In the genomic region with DNA sequence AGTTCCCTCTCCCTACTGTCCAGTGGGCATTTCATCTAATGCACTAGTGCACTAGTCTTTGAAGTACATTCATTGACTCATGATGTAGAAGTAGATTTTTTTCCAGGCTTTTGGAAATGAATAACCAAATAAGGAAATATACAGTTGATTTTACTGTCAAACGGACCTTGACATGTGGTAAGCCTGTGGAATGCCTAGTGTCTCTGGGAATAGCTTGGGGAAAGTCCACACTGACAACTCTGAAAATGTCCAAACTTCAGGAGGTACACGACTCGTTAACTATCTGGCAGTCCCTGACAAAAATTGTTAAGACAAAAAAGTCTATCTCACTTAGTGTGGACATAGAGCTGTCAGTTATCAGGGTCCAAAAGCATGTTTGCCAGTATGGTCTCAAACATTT, we compare ENCODE assay signal across 27 mouse cellular contexts. TPM values are rescaled to one million over a fixed set of nuclear protein-coding genes. Genes with fewer than 3 reads are reported as not detected.
DNase-seq lines count a peak whose midpoint lies in the region; ATAC-seq and TF ChIP-seq lines count a peak whose summit lies in the region.
"Had no signal": no experiment of that assay in that cellular context is flagged by ENCODE, and none has a peak within 500 bp of the region (broad histone marks: within the 10 kb centered on the region; RNA-seq: fewer than 3 reads in every experiment).

No protein-coding gene starts in this region.

- H3K9me3 ChIP-seq in liver, embryonic 12.5 days (replicated peaks): no peaks in the 10 kb centered on the region
- H3K9me3 ChIP-seq in liver, embryonic 11.5 days (ENCODE audit: control insufficient read depth, low read length): no peaks in the 10 kb centered on the region
- H3K9me3 ChIP-seq in midbrain, embryonic 11.5 days (ENCODE audit: control insufficient read depth, low read length): no peaks in the 10 kb centered on the region
- no peaks in the 10 kb centered on the region for H3K9me3 ChIP-seq in midbrain, postnatal 0 days (ENCODE audit: low read length)
- H3K9me3 ChIP-seq: embryonic facial prominence, embryonic 12.5 days; embryonic facial prominence, embryonic 15.5 days; heart, embryonic 12.5 days; heart, embryonic 15.5 days; hindbrain, embryonic 10.5 days; hindbrain, embryonic 13.5 days had no signal

- H3K27ac ChIP-seq in liver, embryonic 12.5 days: 0 out of 2 replicates have a peak overlapping the region, but pooled peaks have one; percentile 51
- no peak overlapping the region for H3K27ac ChIP-seq in liver, embryonic 11.5 days (ENCODE audit: low read depth, low read length)
- no peak overlapping the region for H3K27ac ChIP-seq in midbrain, embryonic 11.5 days (ENCODE audit: low read depth, low read length)
- H3K27ac ChIP-seq in midbrain, postnatal 0 days (ENCODE audit: low read depth, low read length): no peak overlapping the region
- H3K27ac ChIP-seq: embryonic facial prominence, embryonic 12.5 days; embryonic facial prominence, embryonic 15.5 days; gastrocnemius, adult 2 months; heart, embryonic 15.5 days; hindbrain, embryonic 10.5 days; hindbrain, embryonic 13.5 days had no signal

- TF ChIP-seq CTCF in midbrain, postnatal 0 days (IDR thresholded peaks at IDR 0.05): no peak
- no peak for TF ChIP-seq CTCF in Patski (IDR thresholded peaks at IDR 0.05)

- H3K9ac ChIP-seq in liver, embryonic 12.5 days: no peak overlapping the region
- no peak overlapping the region for H3K9ac ChIP-seq in liver, embryonic 11.5 days (ENCODE audit: low read depth, low read length)
- no peak overlapping the region for H3K9ac ChIP-seq in midbrain, embryonic 11.5 days (ENCODE audit: low read length)
- no peak overlapping the region for H3K9ac ChIP-seq in midbrain, postnatal 0 days (replicated peaks; ENCODE audit: low read length, poor library complexity, severe bottlenecking)
- H3K9ac ChIP-seq: embryonic facial prominence, embryonic 12.5 days; embryonic facial prominence, embryonic 15.5 days; forebrain, postnatal 0 days; heart, embryonic 12.5 days; heart, embryonic 15.5 days; hindbrain, embryonic 13.5 days had no signal

- in situ Hi-C loops in Patski (cut with MboI; ENCODE audit: low pct_unique_long_range_greater_than_20kb): no loop called here

- H3K4me2 ChIP-seq in liver, embryonic 12.5 days: no peak overlapping the region
- H3K4me2 ChIP-seq in liver, embryonic 11.5 days: no peak overlapping the region
- H3K4me2 ChIP-seq in midbrain, embryonic 11.5 days: no peak overlapping the region
- H3K4me2 ChIP-seq in midbrain, postnatal 0 days (ENCODE audit: low read depth, low read length, poor library complexity, severe bottlenecking): no peak overlapping the region
- H3K4me2 ChIP-seq: embryonic facial prominence, embryonic 12.5 days; embryonic facial prominence, embryonic 15.5 days; heart, embryonic 12.5 days; heart, embryonic 15.5 days; hindbrain, embryonic 13.5 days had no signal

- DNase-seq in kidney, adult 9 months: peak; percentile 72
- no peak for DNase-seq in kidney, postnatal 14 days
- no peak for DNase-seq in liver, embryonic 11.5 days (ENCODE audit: low spot score)
- peak; percentile 19 for DNase-seq in midbrain, embryonic 11.5 days (ENCODE audit: low spot score, missing footprints)
- DNase-seq in midbrain, postnatal 0 days (ENCODE audit: low spot score): no peak
- no peak for DNase-seq in Patski (ENCODE audit: low read depth, low spot score)
- no peak for DNase-seq in urinary bladder, adult 18-20 months (ENCODE audit: low spot score in 2 of 2)
- DNase-seq: adrenal gland, adult 2 months; adrenal gland, postnatal 14 days; cerebellum, adult 11 months; cerebellum, adult 2 months; cerebellum, adult 9-11 months; cerebellum, postnatal 25 days; forebrain, postnatal 0 days; gastrocnemius, adult 2 months; gastrocnemius, postnatal 14 days; heart, adult 11 months; heart, postnatal 10 days; heart, postnatal 36 days had no signal

- no peaks in the 10 kb centered on the region for H3K4me1 ChIP-seq in liver, embryonic 12.5 days
- no peaks in the 10 kb centered on the region for H3K4me1 ChIP-seq in liver, embryonic 11.5 days (replicated peaks; ENCODE audit: control insufficient read depth, insufficient read depth, low read length)
- H3K4me1 ChIP-seq in midbrain, embryonic 11.5 days (ENCODE audit: control insufficient read depth, insufficient read depth, low read length): peaks cover 4% of the 10 kb centered on the region; the same call in 1 of the 2 replicates
- no peaks in the 10 kb centered on the region for H3K4me1 ChIP-seq in midbrain, postnatal 0 days (ENCODE audit: insufficient read depth, low read length)
- H3K4me1 ChIP-seq: embryonic facial prominence, embryonic 12.5 days; embryonic facial prominence, embryonic 15.5 days; heart, embryonic 15.5 days; hindbrain, embryonic 13.5 days had no signal

- 66% methylated on average over 3 of the region's 3 CpGs for WGBS in liver, embryonic 12.5 days (ENCODE audit: insufficient replicate concordance)
- 67% methylated on average over 3 of the region's 3 CpGs for WGBS in liver, embryonic 11.5 days
- 88% methylated on average over 3 of the region's 3 CpGs for WGBS in midbrain, embryonic 11.5 days
- 92% methylated on average over 3 of the region's 3 CpGs for WGBS in midbrain, postnatal 0 days

- ATAC-seq in liver, embryonic 12.5 days: no peak
- ATAC-seq in liver, embryonic 11.5 days (replicated peaks; ENCODE audit: low FRiP score): no peak
- ATAC-seq in midbrain, embryonic 11.5 days (ENCODE audit: low FRiP score): no peak
- no peak for ATAC-seq in midbrain, postnatal 0 days (ENCODE audit: low FRiP score)
- peak; percentile 94 for ATAC-seq in Patski
- ATAC-seq: forebrain, embryonic 14.5 days; forebrain, postnatal 0 days had no signal

- H3K36me3 ChIP-seq in liver, embryonic 12.5 days: peaks cover 63% of the 10 kb centered on the region
- peaks cover 17% of the 10 kb centered on the region for H3K36me3 ChIP-seq in liver, embryonic 11.5 days (ENCODE audit: control insufficient read depth, insufficient read depth, low read length)
- H3K36me3 ChIP-seq in midbrain, embryonic 11.5 days (ENCODE audit: control insufficient read depth, insufficient read depth, low read length): no peaks in the 10 kb centered on the region
- H3K36me3 ChIP-seq in midbrain, postnatal 0 days (ENCODE audit: insufficient read depth, low read length): no peaks in the 10 kb centered on the region; the same call in 1 of the 2 replicates
- H3K36me3 ChIP-seq: embryonic facial prominence, embryonic 12.5 days; embryonic facial prominence, embryonic 15.5 days; hindbrain, embryonic 13.5 days had no signal

- H3K27me3 ChIP-seq in liver, embryonic 12.5 days (replicated peaks): no peaks in the 10 kb centered on the region
- no peaks in the 10 kb centered on the region for H3K27me3 ChIP-seq in liver, embryonic 11.5 days (replicated peaks; ENCODE audit: control insufficient read depth, insufficient read depth, low read length)
- no peaks in the 10 kb centered on the region for H3K27me3 ChIP-seq in midbrain, embryonic 11.5 days (ENCODE audit: control insufficient read depth, insufficient read depth, low read length)
- H3K27me3 ChIP-seq in midbrain, postnatal 0 days (ENCODE audit: insufficient read depth, low read length): no peaks in the 10 kb centered on the region
- no peaks in the 10 kb centered on the region for H3K27me3 ChIP-seq in Patski
- H3K27me3 ChIP-seq: embryonic facial prominence, embryonic 12.5 days; embryonic facial prominence, embryonic 15.5 days; heart, embryonic 12.5 days; heart, embryonic 15.5 days; hindbrain, embryonic 13.5 days had no signal

- no peak overlapping the region for H3K4me3 ChIP-seq in liver, embryonic 12.5 days
- no peak overlapping the region for H3K4me3 ChIP-seq in liver, embryonic 11.5 days (ENCODE audit: low read depth, low read length)
- no peak overlapping the region for H3K4me3 ChIP-seq in midbrain, embryonic 11.5 days (ENCODE audit: low read depth, low read length)
- no peak overlapping the region for H3K4me3 ChIP-seq in midbrain, postnatal 0 days (ENCODE audit: low read depth, low read length)
- H3K4me3 ChIP-seq: embryonic facial prominence, embryonic 12.5 days; embryonic facial prominence, embryonic 15.5 days; gastrocnemius, adult 2 months; heart, embryonic 12.5 days; heart, embryonic 15.5 days; hindbrain, embryonic 10.5 days; hindbrain, embryonic 13.5 days had no signal

- POLR2A ChIA-PET in Patski (lab: Charles Lee): interaction anchor here (1.4 kb wide), 1 partner anchor 18 kb away, joined by 3 read pairs; the partner anchor contains the start of gene Car2

- CTCF ChIA-PET in Patski (lab: Charles Lee): interaction anchor here (0.9 to 8.3 kb wide), 5 partner anchors 10 to 40 kb away, joined by 3 to 32 read pairs (median 3); partner anchors contain the start of gene Car2

RNA-seq across cellular contexts. Expression of gene Car2, which starts 18.1 kb away (rescaled TPM):
- 2,168 and 2,210 TPM in 2 replicates for polyA plus RNA-seq in liver, embryonic 12.5 days (2016; fragmentation: Nextera tagmentation; extraction: Ambion mirVana)
- 1,283 and 1,400 TPM in 2 replicates for polyA plus RNA-seq in liver, embryonic 11.5 days (2014; fragmentation: Nextera tagmentation; extraction: Ambion mirVana)
- 108 and 118 TPM in 2 replicates for polyA plus RNA-seq in midbrain, embryonic 11.5 days (2014; fragmentation: Nextera tagmentation; extraction: Ambion mirVana)
- total RNA-seq in midbrain, postnatal 0 days (2014; rRNA removed): 31.9 and 50.1 TPM in 2 replicates
- polyA plus RNA-seq in midbrain, postnatal 0 days (2015; fragmentation: Nextera tagmentation; extraction: Ambion mirVana): 32.4 and 38.1 TPM in 2 replicates
- 158 TPM for polyA plus RNA-seq in Patski (2021)

RNA-seq across cellular contexts. Expression of gene Car3, which starts 40.9 kb away (rescaled TPM):
- polyA plus RNA-seq in liver, embryonic 12.5 days (2016; fragmentation: Nextera tagmentation; extraction: Ambion mirVana): 8.2 and 8.5 TPM in 2 replicates
- polyA plus RNA-seq in liver, embryonic 11.5 days (2014; fragmentation: Nextera tagmentation; extraction: Ambion mirVana): 3.2 and 3.5 TPM in 2 replicates
- 3.5 and 3.9 TPM in 2 replicates for polyA plus RNA-seq in midbrain, embryonic 11.5 days (2014; fragmentation: Nextera tagmentation; extraction: Ambion mirVana)
- total RNA-seq in midbrain, postnatal 0 days (2014; rRNA removed): 0.99 and 1.3 TPM in 2 replicates
- polyA plus RNA-seq in midbrain, postnatal 0 days (2015; fragmentation: Nextera tagmentation; extraction: Ambion mirVana): 1.7 and 2.5 TPM in 2 replicates
- 0.08 TPM for polyA plus RNA-seq in Patski (2021)

Comparison
In these comparisons a context has a peak if more than half of its experiments do, and no peak if none do; other contexts are left out.
1. DNase-seq: peak in kidney, adult 9 months (single experiment) and midbrain, embryonic 11.5 days (single experiment); none in kidney, postnatal 14 days (single experiment), liver, embryonic 11.5 days (single experiment), midbrain, postnatal 0 days (single experiment), Patski (single experiment) and urinary bladder, adult 18-20 months (0 of 2).